Mouse (Mus musculus): ENCODE data around the gene Olfr790.

Olfr790 gene

DNA sequence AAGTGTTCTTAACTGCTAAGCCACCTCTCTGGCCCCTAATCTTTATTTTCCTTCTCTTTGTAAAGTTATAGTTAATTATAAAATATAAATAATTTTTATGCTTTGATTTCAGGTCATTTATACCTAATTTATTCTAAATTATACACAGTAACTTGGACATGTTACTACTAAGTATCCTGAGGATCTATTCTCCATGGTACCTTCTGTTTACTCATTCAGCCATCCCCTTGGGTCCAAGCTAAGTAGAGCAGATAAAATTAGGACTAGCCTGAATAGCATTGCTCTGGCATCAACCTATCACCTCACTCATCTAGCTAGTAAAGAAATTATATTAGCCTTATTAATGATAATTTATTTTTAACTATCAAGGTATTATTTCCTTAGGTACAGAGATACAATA is at the start of gene Olfr790:
Gene Olfr790, plus strand, starts transcription at position 301 of the 400 bp plus-strand sequence.
- no peak for DNase-seq

DNA sequence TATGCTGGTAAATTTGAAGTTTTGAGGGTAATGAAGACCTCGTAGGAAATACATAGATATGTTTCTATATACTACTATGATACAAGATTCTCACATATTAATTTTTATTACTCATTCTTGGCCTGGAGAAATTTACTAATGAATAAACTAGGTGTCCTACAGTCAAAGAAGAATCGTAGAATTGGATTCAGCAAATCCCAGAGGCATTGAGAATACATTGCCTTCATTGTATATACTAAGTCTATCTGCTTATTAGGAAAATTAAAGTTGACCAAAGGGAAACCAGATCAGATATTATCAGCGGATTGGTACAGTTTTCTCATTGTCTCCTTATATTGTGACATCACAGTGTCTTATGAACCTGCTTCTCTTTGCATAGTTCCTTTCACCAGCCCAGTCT is 36.7 kb upstream of the Olfr790 start, which contains the start of gene Olfr787:
Gene Olfr787, plus strand, starts transcription at position 301 of the 400 bp plus-strand sequence.
- no peak for DNase-seq

DNA sequence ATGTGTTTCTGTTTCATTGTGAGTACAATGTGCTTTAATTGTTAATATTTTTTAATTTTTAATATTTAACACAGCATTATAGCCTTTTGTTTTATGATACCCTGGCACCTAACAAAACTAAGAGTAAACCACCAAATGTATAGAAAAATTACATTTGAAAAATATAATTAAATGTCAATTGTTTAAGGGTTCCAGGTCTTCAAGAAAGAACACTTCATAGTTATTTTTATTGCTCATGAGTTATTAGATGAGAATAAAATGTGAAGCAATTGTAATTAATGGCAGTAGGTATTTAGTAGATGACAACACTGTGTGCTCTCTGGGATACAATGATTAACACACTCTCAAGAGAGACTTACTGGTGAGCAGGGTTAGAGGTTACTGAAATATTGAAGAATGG is 27.6 kb upstream of the Olfr790 start, which contains the start of gene Olfr788:
Gene Olfr788, plus strand, starts transcription at position 301 of the 400 bp plus-strand sequence.
- DNase-seq = no peak

DNA sequence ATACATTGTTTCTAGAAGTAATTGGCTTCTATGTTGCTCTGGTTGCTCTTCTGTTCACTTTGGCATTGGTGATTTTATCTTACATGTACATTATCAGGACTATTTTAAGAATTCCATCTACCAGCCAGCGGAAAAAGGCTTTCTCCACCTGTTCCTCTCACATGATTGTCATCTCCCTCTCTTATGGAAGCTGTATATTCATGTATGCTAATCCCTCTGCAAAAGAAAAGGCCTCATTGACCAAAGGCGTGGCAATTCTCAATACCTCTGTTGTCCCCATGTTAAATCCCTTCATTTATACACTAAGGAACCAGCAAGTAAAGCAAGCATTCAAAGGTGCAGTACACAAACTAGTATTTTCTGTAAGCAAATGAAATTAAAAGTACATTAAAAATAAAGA is 25.0 kb upstream of the Olfr790 start:
- no peak for DNase-seq

DNA sequence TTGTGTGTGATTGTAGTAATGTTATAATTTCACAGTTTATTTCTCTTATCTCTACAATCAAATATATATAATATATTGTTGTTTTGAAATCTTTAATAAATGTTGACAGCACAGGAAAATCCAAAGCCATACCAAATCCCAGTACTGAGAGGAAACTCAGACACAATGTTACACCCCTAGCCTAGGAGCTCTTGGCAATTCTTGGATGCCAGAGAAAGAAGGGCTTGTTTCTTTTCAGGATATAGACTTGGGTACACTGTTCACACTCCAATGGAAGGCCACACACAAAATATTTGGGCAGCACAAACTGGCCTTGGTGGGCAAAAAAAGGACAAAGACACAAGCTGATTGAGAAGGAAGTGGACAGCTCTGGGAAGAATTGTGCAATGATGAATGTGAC is 24.6 kb upstream of the Olfr790 start:
- DNase-seq = no peak

DNA sequence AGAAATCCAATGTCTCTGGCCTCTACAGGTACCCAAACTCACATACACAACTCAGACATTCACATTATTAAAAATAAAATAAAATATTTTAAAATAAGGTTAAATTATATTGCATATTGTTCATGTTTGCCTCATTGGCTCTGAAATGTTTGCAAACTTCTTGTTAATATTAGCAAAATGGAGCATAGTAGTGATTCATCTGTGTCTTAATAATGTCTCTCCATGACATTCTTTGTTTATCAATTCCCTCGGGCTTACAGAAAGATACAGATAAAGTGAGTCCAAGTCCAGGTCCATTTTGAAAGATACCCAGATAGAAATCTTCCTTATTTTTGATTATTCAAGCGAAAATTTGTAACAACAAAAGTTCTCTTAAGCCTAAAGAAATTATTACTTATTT is 13.8 kb upstream of the Olfr790 start, which contains the start of gene Olfr789:
Gene Olfr789, plus strand, starts transcription at position 301 of the 400 bp plus-strand sequence.
- no peak for DNase-seq

DNA sequence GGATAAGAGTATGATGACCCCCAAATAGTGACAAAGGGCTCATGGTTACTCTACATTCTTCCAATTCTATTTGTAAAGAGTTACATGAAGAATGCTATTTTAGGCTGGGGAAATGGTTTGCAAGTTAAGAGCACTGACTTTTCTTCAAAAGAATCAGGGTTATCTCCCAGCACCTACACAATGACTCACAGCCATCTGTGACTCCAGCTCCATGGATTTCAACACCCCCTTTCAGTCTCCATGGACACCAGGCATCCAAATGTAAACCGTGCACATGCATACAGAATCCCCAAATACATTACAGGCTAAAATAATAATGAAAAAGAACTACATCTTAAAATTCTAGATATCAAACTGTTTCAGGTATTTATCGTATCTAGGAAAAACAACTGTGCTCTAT is 8.2 kb upstream of the Olfr790 start:
- no peak for DNase-seq

DNA sequence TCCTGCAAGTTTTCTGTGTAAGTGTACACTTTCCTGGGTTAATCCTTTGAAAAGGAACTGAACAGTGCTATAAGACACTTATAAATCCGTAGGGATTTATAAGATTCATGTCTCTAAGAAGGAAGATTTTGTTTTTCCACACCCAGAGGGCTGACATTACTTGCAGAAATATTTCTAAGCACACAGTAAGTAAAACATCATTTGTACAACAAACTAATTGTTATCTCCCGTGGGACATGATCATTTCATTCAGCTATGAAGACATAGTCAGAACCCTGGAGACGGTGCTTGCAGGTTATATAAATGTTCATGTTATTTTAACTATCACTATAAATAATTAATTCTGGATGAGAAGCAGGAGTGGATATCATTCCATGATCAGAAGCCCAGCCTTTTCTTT is 23.2 kb downstream of the Olfr790 start, which contains the start of gene Olfr791:
Gene Olfr791, plus strand, starts transcription at position 301 of the 400 bp plus-strand sequence.
- no peak for DNase-seq

DNA sequence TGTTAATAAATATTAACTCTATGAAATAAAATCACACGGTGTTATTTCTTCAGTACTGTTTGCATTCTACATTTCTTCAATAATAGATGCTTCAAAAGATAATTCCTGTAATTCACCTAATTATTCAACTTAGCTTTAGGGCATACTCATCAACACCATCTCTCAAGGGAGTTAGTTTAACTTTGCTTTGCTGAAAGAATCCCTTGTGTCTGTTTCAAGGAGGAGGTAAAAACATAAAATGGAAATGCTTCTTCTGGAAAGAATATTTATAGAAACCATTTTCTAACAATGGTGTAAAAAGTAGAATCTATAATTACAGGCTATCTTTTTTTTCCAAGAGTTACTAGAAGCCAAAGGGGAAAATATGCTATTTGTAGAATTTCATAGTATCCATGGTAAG is 40.6 kb downstream of the Olfr790 start, which contains the start of gene Olfr792:
Gene Olfr792, plus strand, starts transcription at position 301 of the 400 bp plus-strand sequence.
- DNase-seq = no peak

DNA sequence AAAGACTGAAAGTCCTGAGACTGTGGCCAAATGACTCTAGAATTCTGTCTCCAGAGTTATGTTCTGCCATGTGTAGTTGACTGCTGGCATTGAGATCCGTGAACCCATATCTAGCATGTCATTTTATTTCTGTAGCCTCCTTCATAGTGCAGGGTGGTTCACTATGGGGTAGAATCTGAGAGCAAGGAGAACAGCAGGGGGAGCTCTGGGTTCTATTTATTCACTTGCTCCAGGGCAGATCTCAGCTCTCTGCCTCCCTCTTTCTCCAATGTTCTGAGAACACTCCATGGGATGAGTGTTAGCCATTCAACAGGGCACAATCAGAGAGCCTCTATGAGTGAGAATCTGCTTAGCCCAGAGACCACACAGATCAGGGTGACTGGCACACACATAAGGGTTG is 51.1 kb downstream of the Olfr790 start:
- DNase-seq = no peak
